Mouse (Mus musculus) G1E (cell line): Measurements from ENCODE around the gene Nnmt. TPM values are rescaled to one million over a fixed set of nuclear protein-coding genes. Genes with fewer than 3 reads are reported as not detected.

Source experiments
- ATAC-seq: 2 replicates; pipeline ENCODE4 v1.8.0; 2016; ENCODE audit warnings: mild to moderate bottlenecking; ENCODE audit not compliant: insufficient number of reproducible peaks, poor library complexity, low FRiP score, severe bottlenecking; ENCODE audit errors: extremely low read depth
- DNase-seq: peaks from one replicate; pipeline ENCODE4 v3.0.0; 2012; ENCODE audit warnings: low spot score
- H3K27me3 ChIP-seq: 2 replicates; pipeline ENCODE4 v1.6.1; 2012; ENCODE audit warnings: mild to moderate bottlenecking, low read length, inconsistent platforms; ENCODE audit not compliant: insufficient read depth
- H3K36me3 ChIP-seq: replicated peaks from 2 replicates; pipeline ENCODE3; 2012; ENCODE audit warnings: mild to moderate bottlenecking, inconsistent platforms
- H3K4me1 ChIP-seq: 2 replicates; pipeline ENCODE4 v1.6.1; 2012; ENCODE audit warnings: low read depth, low read length, inconsistent platforms, mixed read lengths; ENCODE audit not compliant: insufficient read depth
- H3K4me3 ChIP-seq: 2 replicates; pipeline ENCODE4 v1.5.1; 2012; ENCODE audit warnings: low read depth, mild to moderate bottlenecking, inconsistent platforms, low read length, moderate library complexity, mixed read lengths
- H3K9me3 ChIP-seq: replicated peaks from 2 replicates; pipeline ENCODE4 v1.6.1; 2012; ENCODE audit warnings: inconsistent platforms
- CTCF ChIP-seq: IDR thresholded peaks from 2 replicates; pipeline ENCODE4 v1.5.1; 2012; ENCODE audit warnings: low read depth, low read length, inconsistent platforms, mixed read lengths
- GATA1 ChIP-seq: IDR thresholded peaks from 2 replicates; pipeline ENCODE4 v1.6.1; 2012; ENCODE audit warnings: borderline replicate concordance, low read length, inconsistent platforms, mixed read lengths
- GATA2 ChIP-seq: IDR thresholded peaks from 2 replicates; pipeline ENCODE4 v1.6.1; 2012; ENCODE audit warnings: low read depth, low read length, inconsistent platforms, borderline replicate concordance
- POLR2AphosphoS5 ChIP-seq: IDR thresholded peaks from 2 replicates; pipeline ENCODE4 v1.6.1; 2012; ENCODE audit warnings: low read depth, low read length, inconsistent platforms; ENCODE audit not compliant: insufficient replicate concordance
- TAL1 ChIP-seq: conservative IDR thresholded peaks from 2 replicates; pipeline ENCODE4 v1.6.1; 2012; ENCODE audit warnings: low read depth, low read length, inconsistent platforms, mixed read lengths
- polyA plus RNA-seq: library from polyadenylated mRNA; stranded (reverse); fragments of >175 nt; gene quantifications from 2 replicates; pipeline ENCODE4 v1.2.3, GENCODE M21; 2012
- total RNA-seq, 2 experiments: library from RNA; stranded (forward) in 1 of 2; stranded (reverse) in 1 of 2; fragments of 200-1000 nt in 1 of 2; fragments of >200 nt in 1 of 2; fragmentation: Nextera tagmentation in 1 of 2; gene quantifications; 2 replicates each; pipeline ENCODE4 v1.2.3; 2014 to 2017

Nnmt gene
- not detected in 2 replicates for total RNA-seq (2014; fragmentation: Nextera tagmentation)
- total RNA-seq (2017) = 0.66 TPM in 1 of 2 replicates, not detected in the other
- polyA plus RNA-seq = not detected in 2 replicates

- TF ChIP-seq TAL1 (no peak), GATA2 (no peak), POLR2AphosphoS5 (no peak), GATA1 (no peak), CTCF (no peak)
- H3K9me3 ChIP-seq = no peaks in the 10 kb centered on the region
- no peak within 1 kb of the TSS for H3K4me3 ChIP-seq
- DNase-seq (no peak), ATAC-seq (no peak)
- no peaks in the 10 kb centered on the region for H3K4me1 ChIP-seq
- H3K36me3 ChIP-seq = no peaks in the 10 kb centered on the region
- H3K27me3 ChIP-seq = peaks cover 6% of the 10 kb centered on the region
These were observed at the start of gene Nnmt for GRCm38 (mm10) chr9:48604939-48605598. Nnmt (minus strand) TSS chr9:48605153.

DNA sequence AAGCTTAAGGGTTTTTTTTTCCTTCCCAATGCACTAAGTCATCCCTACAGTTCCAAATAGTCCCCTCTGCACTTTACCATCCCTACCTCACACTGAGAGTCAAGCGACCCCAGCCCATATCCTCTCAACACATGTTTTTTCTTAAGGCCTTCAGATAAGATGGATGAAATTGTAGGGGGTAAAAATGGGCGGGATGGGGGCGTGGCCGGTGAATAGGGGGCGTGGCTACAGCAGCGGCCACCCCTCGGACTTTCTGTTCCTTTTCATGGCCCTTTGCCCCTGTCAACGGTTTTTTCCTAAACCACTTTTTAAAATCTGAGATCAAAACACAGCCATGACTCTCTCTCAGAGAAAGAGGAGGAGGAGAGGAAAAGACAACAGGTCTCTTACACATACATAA, 49.8 kb upstream of the Nnmt start:
- DNase-seq (no peak), ATAC-seq (no peak)
- TF ChIP-seq GATA1 = no peak
- no peak for TF ChIP-seq CTCF
- H3K4me1 ChIP-seq = peaks cover 40% of the 10 kb centered on the region
- H3K27me3 ChIP-seq = no peaks in the 10 kb centered on the region
- peaks cover 79% of the 10 kb centered on the region for H3K36me3 ChIP-seq
- H3K9me3 ChIP-seq = peaks cover 4% of the 10 kb centered on the region
- no peak overlapping the region for H3K4me3 ChIP-seq

DNA sequence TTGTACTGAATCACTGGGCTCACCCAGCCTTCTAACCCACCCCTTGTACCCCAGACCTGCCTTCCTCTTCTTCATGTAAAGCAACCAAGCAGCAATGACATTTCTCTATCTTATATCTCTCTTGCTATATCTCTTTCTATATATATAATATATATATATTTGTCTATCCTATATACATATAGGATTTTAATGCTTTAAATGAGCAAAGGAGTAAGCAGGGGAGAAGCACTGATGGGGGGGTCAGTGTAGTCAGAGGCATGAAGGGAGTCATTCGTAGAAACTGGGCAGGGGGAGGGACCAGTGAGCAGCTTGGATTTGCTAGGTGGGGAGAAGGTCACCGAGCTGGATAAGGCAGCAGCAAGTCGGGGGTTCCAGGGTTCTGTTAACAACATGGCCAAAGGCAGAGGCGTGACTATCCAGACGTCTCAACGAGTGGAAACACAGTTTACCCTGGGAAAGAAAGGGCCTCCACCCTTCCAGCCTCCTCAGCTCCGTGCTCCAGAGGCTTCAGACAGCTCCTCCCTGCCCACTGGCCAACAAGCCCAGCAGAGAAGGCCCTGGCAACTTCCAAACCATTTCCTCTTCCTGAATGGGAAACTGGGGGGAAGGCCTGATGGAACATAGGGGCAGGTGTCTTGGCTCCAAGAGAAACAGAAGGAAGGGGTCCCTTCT, 48.6 kb upstream of the Nnmt start:
- Histone ChIP-seq H3K9me3 (no peaks in the 10 kb centered on the region), H3K4me3 (no peak overlapping the region), H3K4me1 (peaks cover 52% of the 10 kb centered on the region), H3K27me3 (no peaks in the 10 kb centered on the region), H3K36me3 (peaks cover 68% of the 10 kb centered on the region)
- no peak for TF ChIP-seq GATA1
- TF ChIP-seq TAL1 = no peak
- no peak for TF ChIP-seq POLR2AphosphoS5
- no peak for TF ChIP-seq CTCF
- TF ChIP-seq GATA2 = no peak
- DNase-seq (no peak), ATAC-seq (no peak)

GRCm38 (mm10) chr9:48652026-48652425, 47.1 kb upstream of the Nnmt start:
- TF ChIP-seq POLR2AphosphoS5 (no peak), GATA2 (no peak), GATA1 (no peak), TAL1 (no peak)
- no peak for ATAC-seq
- H3K4me3 ChIP-seq = no peak overlapping the region

GRCm38 (mm10) chr9:48650846-48651245, 45.9 kb upstream of the Nnmt start:
- H3K9me3 ChIP-seq = no peaks in the 10 kb centered on the region
- peaks cover 4% of the 10 kb centered on the region; the same call in 1 of the 2 replicates for H3K27me3 ChIP-seq
- ATAC-seq (no peak), DNase-seq (no peak)
- H3K4me1 ChIP-seq = peaks cover 58% of the 10 kb centered on the region
- TF ChIP-seq CTCF = no peak
- H3K4me3 ChIP-seq = no peak overlapping the region
- H3K36me3 ChIP-seq = peaks cover 48% of the 10 kb centered on the region

More at GRCm38 (mm10) chr9:48652026-48652425, 47.1 kb upstream of the Nnmt start:
- peaks cover 60% of the 10 kb centered on the region for H3K36me3 ChIP-seq
- H3K4me1 ChIP-seq = peaks cover 60% of the 10 kb centered on the region
- no peaks in the 10 kb centered on the region for H3K9me3 ChIP-seq
- DNase-seq = no peak
- peaks cover 4% of the 10 kb centered on the region; the same call in 1 of the 2 replicates for H3K27me3 ChIP-seq

DNA sequence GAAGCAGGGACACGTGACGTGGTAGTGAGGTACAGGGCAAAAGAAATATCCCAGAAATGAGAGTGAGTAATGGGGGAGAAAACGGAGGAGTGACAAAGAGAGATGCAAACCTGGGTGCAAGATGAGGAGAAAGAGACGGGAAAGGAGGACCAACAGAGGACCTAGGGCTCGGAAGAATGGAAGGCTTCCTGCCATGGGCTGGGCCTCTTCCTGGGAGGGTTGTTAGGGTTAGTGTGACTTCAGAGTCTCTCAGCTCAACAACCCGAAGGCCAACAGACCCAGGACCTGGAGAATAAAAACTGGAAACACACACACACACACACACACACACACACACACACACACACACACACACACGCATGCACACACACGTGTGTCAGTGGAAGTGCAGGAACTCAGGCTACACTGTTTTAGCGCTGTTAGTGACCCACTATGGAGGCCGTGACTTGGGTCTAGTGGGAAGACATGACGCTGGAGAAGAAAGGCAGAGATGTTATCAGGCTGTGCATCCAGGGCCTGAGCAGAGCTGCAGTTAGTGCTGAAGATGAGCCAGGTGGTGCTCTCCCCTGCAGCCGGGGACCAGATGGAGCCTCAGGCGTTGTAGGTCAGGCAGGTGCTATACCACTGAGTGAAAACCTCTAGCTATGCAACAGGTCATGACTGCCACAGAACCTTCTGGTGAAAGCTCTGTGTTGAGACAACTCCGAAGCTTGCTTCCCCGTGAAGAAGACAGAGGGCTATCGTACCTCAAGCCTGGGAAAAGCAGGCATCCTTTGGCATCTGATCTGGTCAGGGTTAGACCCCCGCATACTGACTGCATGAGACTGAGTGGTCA, 45.1 kb upstream of the Nnmt start:
- ATAC-seq (no peak), DNase-seq (no peak)
- Histone ChIP-seq H3K27me3 (peaks cover 4% of the 10 kb centered on the region; the same call in 1 of the 2 replicates), H3K36me3 (peaks cover 41% of the 10 kb centered on the region), H3K4me1 (peaks cover 54% of the 10 kb centered on the region), H3K9me3 (no peaks in the 10 kb centered on the region), H3K4me3 (peak overlapping the region; percentile 23; the same call in 1 of the 2 replicates)
- TF ChIP-seq CTCF = no peak
- no peak for TF ChIP-seq POLR2AphosphoS5
- no peak for TF ChIP-seq GATA1
- TF ChIP-seq TAL1 = no peak
- no peak for TF ChIP-seq GATA2
